Mouse (Mus musculus): ENCODE results near the gene Ptpn1.

Gene Ptpn1

DNA sequence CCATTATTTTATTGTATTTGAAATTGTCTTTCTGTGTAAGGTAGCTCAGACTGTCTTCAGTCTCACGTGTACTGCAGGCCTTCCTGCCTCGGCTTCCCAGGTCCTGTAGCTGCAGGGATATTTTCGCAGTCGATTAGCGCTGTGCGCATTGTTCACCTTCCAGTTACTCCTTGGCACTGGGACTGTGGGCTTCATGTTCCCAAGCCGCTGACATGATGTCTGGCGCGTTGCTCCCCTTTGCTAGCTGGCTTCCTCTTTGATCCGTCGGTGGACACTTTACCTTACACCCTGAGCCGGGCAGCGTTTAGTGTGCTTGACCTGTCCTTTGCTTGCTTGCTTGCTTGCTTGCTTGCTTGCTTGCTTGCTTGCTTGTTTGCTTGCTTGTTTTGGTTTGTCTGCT lies 16.7 kb downstream of the Ptpn1 start:
- no peak for DNase-seq

DNA sequence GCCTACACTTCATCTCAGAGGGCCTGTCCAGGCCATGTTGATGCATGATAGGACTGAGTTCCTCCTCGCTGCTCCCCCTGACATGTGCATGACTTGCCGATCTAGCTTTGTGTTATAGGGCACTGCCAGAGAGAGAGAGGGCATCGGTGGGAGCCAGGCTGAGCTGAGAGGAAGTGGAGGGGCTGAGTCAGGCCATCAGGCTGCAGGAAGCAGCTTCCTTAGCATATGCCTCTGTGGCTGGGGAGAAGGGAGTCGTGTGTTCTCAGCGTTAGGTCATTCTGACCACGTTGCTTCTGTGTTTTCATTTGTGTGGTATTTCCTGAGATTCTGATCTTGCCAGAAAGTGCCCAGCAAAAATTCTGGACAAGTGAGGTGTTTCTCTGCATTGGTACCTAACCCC lies 17.4 kb downstream of the Ptpn1 start:
- peak; percentile 55 for DNase-seq

DNA sequence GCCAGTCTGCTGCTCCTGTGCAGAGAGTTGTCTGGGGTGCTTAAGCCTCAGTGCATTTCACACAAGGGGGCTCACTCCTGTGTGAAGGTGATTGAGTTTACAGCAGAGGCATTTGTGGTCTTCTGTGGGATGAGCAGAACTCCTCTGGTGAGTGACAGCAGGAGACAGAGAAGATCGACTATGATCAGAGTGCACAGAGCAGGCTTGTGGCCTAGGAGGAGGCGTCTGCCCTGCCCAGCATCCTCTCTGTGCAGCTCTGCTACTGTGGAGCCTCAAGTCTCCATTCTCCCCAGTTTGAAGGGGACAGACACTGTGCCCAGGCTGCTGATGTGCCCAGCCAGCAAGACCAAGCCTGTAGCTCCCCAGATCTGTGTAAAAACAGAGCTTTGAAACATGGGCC lies 18.0 kb downstream of the Ptpn1 start:
- no peak for DNase-seq

DNA sequence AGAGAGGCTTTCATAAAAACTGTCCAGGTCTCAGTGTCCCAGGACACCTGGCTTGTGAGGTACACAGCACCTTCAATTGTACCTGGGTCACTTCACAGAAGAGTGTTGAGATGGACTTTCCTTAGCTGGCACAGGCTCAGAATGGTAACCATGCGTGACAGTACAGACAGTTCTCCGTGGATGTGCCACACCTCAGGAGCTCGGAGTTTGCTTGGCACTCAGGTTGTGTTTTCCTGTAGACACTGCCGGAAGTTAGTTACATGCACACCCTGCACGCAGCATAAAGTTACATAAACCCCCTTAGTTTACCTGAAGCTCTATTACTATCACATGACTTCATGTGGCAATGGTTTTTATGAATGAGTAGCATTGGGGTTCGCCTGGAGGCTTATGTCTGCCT lies 18.8 kb downstream of the Ptpn1 start:
- DNase-seq = no peak

DNA sequence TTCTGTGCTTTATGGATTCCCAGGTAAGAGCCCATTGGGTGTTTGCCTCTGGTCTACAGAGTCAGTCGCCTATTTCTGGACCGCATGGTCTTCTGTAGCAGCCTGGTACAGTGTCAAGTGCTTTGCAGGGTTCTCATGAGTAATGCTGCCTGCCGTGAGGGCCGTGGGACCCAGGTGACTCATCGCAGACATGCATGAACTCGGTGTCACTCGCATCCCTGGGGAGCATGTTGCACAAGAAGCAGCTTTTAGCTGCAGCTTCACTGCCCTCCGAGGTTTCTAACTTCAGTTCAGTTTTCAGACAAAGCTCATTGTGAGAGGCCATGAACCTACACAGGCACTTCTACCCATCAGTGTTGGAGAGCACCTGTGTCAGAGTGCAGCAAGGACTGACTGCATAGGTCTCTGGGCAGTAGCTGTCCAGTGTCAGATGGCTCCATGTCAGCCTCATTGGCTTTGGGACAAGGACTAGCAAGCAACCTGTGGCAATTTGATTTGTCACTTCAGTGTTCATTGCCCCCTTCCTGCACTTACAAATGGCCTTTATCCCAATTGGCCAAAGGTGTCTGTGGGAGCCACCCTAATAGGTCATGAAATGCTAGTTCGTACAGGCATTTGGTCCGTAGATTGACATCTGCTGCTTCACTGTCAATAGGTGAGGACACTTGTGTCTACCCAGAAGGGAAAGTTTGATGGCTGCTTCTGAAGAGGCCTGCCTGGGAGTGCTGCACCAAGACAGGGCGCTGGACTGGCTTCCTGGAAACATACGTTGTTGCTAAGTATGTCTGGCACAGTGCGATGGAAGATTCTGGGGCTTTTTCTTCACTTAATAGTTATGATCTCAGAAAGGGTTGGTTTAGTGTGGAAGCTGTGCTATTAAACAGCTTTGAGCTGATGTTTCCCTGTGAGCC lies 19.7 kb downstream of the Ptpn1 start:
- no peak for DNase-seq

DNA sequence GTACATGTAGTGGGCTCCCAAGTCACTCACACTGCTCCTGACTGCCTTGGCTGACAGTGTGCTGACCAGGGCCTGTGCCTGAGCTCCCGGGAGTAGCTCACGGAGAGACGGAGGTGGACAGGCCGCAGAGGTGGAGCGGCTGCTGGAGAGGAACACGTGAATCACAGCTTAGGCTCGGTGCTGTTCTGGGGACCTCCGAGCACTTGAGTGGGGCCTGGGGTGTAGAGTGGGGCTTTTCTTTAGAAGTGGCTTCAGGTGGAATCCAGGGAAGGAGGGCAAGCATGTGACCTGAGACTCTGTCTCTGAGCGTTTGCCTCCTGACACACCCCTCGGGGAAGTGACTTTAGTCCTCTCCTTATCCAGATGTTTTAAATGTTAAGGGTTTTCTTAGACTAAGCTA lies 22.0 kb downstream of the Ptpn1 start:
- DNase-seq = no peak

DNA sequence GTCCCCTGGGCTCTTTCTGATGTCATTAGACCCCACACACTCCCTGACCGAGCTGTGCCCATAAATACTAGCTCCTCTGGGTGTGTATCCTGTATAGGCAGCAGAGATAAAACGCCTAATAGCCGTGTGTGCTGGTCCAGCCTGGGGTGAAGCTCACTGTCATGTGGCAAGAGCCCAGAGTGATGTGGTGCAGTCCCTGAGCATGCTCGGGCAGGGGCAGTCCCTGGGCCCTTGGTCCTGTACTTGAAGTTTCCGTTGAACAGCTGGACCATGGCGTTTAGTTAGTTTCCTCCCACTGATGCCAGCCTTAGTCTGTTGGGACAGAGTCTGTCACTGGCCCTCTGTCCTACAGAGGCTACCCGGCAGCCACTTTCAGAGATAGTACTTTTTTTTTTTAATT lies 23.1 kb downstream of the Ptpn1 start:
- no peak for DNase-seq

DNA sequence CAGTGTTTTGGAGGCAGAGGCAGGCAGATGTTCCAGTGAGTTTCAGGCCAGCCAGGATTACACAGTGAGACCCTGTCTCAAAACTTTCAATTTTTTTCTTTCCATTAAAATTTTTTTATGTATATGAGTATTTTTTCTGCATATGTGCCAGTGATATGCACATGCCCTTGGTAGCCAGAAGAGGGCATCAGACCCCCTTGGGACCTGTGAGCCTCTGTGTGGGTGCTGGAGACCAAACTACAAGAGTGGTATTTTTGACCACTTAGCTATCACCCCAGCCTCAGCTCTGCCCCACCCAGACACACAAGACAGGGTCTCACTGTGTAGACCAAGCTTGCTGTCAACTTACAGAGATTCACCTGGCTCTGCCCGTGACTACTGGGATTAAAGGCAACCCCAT lies 25.7 kb downstream of the Ptpn1 start:
- no peak for DNase-seq

DNA sequence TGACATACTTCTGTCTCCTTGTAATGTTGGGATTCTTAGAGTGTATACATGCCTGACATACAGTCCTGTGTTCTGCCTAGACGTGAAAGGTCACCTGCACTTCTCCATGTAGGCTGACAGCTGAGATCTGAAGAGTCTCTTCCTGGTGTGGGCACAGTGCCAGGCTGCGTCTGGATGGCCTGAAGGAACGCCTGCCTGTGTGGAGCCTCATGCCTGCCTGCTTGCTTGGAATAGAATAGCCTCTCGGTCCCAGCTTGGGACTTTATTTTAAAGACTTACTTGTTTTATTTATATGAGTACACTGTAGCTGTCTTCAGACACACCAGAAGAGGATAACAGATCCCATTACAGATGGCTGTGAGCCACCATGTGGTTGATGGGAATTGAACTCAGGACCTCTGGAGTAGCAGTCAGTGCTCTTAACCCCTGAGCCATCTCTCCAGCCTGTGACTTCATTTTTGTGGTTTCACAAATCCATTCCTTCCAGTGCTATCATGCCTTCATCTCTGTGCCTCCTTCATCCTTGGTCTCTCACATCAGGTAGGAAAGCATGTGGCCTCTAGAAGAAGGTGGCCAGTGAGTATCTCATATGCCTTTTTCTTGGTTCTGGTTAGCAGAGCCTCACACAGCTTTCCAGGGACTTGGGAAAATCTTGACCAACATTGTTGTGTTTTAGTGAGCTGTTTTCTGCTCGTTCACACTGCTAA lies 26.4 kb downstream of the Ptpn1 start:
- DNase-seq = no peak

DNA sequence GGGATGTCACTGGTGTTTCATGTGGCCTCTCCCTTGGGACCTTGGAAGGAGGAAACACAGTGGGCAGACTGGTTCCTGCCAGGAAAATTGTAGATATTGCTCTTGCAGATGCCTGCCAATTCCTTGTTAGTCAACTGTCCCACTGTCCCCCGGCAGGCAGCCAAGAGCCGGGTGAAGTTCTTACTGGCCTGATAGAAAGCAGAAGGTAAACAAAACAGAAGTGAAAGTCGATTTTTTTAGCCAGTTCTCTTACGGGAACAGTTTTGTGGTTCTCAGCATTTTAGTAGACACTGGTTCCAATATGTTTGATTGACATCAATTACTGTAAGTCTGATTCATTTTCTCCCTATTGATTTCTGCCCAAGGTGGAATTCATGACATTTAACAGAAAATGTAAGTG lies 27.0 kb downstream of the Ptpn1 start:
- DNase-seq = peak; percentile 92

DNA sequence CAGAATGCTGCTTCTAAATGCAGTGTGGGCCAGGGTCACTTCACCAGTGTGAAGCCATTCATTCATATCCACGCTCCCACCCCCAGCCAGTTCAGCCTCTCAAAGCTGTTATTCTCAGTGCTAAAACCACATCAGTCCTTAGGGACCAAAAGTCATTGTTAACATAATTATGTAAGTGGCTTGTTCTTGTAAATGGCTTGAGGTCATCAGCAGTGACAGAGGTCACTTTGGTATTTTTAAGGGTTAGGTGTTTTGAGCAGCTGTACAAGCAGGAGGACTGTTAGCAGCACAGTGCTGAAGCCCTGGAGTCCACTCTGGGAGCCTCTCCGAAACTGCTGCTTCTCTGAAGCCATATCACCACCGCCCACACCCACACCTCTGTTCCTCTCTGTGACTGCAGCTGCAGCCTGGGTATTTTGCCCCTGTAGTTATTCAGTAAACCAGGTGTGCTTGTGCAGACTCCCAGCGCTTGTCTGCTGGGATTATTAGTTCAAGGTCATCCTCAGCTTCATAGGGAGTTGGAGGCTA lies 27.6 kb downstream of the Ptpn1 start:
- DNase-seq = no peak

DNA sequence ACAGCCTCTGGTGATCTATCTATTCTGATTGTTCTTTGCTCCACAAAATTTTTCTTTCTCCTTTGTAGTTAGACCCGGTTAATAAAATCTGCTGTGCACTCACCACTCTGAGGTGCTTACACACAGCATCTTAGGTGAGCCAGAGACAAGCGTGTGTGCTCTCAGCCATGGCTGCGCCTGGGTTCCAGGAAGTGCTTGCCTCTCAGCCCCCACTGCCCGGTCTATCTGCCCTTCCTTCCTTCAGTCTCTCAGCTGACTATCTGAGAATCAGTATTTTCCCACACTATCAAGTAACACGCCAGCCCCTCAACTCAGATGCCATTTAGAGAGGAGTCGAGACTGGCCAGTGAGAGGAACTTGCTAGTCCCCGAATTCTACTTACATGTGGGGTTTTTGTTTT lies 28.1 kb downstream of the Ptpn1 start:
- no peak for DNase-seq

DNA sequence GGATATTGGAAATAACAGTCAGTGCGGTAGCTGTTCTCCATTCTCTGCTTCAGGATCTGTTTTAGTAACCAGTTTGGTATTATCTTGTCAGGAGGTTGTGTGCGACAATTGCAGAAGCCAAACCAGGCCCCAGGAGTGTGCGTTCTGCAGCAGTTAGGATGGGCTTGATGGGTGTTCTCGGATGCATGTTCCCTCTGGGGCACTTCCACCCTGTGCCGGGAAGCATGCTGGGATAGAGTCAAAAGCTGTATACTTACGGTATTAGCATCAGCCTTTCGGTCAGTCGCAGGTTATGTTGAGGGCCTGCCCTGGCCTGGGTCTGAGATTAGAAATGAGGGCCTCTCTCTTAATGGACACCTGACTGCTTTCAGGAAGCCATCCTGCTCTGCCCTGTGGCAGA lies 28.7 kb downstream of the Ptpn1 start:
- DNase-seq = no peak

DNA sequence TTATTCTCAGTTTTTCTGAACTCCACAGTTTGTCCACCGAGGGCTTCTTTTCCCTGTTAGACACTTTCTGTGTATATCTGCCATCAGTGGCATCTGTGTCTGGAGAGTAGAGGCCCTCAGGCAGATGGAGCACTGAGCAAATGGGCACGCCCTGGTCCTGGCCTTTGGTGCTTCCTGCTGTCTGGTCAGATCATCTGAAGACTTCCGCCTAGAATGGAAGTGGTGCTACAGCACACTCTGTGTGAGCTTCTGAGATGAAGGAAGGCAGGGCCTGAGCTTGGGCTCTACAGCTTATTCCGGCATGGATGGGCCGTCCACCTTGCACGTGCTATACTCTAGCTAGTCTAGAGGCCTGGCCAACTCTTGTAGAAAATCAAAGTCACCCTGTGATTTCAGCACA lies 30.5 kb downstream of the Ptpn1 start:
- no peak for DNase-seq

DNA sequence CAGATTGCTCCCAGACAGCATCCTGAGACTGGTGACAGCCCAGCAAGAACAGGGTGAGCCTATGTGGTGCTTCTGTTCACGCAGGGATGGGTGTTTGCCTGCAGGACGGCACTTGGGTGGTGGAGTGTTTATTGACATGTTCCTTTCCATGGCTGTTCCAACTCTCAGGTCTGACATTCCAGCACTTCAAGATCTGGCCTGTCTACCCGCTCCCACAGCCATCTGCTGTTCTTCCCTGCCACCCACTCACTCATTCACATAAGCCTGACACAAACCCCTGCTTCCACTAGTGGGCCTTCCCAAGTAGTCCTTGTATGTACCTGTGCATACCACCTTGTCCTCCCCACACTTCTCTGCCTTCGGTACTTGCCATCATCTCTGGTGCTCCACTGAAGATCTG lies 31.3 kb downstream of the Ptpn1 start:
- no peak for DNase-seq

DNA sequence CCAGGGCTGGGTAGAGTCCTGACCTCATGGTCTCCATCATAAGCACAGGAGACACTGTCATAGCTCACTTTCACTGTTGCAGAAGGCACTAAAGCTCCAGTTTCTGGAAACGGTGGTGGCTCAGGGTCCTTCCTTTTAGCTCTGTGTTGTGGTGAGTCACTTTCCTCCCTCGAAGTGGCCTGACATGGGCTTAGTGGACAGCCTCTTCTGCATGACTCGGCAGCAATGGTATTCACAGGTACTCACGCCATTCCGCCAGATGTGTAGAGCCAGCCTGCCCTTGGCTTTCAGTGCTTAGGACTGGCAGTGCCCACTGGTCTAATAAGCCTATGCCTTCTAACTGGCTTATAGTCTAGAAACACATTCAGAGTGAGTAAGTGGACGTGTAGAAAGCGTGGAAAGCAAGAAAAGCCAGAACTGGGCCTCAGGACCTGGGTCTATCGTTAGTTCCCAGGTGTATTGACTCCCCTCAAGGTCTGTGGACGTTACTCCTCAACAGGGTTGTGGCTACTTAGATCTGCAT lies 32.0 kb downstream of the Ptpn1 start:
- DNase-seq = no peak

DNA sequence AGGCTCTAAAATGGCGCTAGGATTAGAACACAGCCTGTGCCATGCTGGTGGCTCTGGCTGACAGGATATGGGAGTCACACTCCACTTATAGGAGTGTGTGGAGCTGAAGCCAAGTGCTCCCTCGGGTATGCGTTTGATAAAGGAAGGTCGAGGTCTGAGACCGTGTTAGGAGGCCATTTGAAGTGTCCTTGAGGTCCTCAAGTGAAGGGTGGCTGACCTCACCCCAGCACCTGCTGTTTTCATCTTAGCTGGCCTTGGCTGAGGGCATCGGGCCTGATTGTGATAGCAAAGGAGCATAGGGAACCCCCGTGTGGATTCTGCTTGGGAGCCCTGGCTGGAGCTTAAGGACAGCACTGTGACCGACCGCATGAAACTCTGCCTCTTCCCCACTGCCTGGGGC lies 32.5 kb downstream of the Ptpn1 start:
- DNase-seq = peak; percentile 70

DNA sequence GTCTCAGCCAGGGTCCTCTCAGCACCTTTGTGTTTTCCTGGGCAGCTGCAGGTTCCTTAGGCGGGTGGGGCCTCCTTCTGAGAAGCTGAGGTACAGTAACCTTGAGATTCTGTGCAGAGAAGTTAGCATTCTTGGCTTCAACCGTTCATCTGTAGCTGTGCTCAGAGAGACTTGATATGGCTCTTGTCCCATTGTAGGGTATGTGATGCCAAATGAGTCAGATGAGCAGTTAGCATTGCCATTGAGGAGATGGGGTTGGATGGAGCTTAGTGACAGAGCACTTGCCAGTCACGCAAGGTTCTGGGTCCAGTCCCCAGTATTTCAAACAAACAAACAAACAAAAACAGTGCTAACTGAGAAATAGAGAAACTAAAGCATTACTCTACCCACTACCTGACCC lies 34.1 kb downstream of the Ptpn1 start:
- no peak for DNase-seq

DNA sequence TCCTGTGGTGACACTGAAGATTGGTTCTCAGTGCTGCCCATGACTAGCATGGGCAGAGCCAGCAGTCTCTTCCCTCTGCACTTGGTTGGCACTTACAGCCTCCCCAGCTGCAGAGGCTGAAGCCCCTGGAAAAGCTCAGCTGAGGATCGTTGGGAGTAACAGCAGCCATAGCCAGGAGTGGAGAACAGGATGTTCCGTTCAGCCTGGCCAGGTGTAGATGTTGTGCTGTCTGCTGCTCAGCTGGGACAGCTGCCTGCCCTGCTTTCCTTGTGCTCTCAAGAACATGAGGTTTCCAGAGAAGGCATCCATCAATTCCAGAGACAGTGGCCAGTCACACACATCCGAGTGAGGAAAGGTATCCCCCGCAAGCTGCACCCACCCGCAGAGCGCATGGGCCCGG lies 36.6 kb downstream of the Ptpn1 start:
- DNase-seq = no peak

DNA sequence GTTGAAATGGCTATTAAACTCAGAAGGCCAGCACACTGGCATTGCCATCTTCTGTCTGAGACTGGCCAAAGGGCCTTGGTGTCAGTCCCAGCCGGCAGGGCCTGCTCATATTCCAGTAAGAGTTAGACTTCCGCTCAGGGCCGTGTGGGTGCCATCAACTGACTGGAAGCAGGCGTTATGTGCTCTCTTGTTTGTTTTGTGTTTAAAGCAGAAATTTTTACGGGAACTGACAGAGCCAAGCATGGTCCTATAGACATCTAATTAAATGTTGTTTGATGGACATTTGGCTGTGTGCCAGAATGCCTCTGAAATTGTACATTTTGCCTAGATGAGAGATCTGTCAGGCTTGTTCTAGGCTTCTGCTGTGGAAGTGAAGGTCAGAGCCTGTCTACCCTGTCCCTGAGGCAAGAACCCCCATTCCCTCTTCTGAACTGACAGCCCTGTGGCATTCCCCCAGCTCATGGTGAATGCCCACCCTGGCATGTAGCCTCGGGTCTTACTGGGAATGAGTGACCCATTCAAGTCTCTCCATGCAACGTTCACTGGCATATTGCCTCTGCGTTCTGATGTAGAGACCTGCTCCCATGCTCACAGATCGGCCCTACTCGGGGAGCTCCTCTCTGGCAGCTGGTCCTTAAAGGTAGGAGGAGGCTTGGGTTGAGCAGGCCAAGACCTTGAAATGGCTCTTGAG lies 38.1 kb downstream of the Ptpn1 start:
- no peak for DNase-seq

DNA sequence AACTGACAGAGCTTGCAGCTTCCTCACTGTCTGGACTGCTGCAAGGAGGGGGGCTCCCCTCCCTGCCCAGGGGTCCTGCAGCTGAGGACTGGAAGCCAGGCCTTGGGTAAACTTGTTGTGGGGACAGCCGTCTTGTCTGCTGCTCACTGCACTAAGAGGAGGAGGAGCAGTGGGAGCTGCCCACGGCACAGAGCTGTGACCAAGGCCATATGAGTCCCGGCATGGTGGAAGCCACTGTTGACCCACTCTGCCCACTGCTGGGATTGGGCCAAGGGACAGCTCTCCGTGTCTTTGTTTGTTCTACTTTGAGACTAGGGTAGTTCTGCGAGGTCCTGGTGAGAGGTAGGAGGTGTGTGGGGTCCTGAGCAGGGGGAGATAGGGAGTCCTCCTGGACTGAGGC lies 40.3 kb downstream of the Ptpn1 start:
- DNase-seq = no peak

DNA sequence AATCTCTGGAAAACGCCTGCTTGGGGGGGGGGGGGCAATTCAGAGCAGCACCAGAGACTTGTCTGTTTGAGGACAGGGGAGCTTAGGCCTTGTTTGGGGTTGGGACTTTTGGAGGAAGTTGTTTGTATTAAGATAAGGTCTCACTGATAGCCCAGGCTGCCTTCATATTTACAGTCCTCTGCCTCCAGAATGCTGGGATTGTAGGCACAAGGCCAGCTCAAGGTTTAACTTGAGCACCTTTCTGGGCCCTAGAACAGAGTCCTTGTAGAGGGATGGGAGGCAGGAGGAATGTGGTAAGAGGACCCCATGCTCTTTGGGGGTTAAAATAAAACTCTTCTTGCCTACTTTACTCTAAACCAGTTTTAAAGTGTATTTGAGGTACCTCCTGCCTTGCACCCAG lies 41.0 kb downstream of the Ptpn1 start:
- no peak for DNase-seq

DNA sequence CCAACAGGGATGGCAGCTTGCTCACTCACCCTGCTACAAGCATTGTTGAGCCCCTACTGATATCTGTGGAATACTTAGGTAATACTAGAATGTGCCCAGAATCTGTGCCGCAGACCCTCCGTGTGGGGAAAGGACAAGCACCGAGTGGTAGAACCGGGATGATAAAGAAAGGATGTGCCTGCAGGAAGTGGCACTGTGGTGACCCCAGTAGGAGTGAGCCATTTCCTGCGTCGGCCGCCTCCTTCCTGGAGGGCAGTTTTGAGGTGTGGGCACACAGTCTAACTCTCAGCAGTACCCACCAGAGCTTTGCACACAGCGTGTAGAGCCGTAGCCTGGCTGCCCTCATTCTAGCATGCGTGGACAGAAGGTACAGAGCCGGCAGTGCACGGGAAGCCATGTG lies 43.9 kb downstream of the Ptpn1 start:
- peak; percentile 50 for DNase-seq
